Mouse (Mus musculus) brain, embryonic 14.5 days (tissue): Measurements from ENCODE around the gene Tuft1.

Experiments
- CTCF ChIP-seq: fragments of 200-500 bp; IDR thresholded peaks from 2 replicates; pipeline ENCODE4 v1.5.1; 2012; ENCODE audit warnings: inconsistent platforms, mild to moderate bottlenecking, moderate library complexity, borderline replicate concordance; ENCODE audit not compliant: insufficient read depth, insufficient read length; ENCODE audit errors: extremely low read depth
- POLR2A ChIP-seq: fragments of 200-500 bp; IDR thresholded peaks from 2 replicates; pipeline ENCODE4 v1.6.1; 2012; ENCODE audit warnings: mild to moderate bottlenecking, inconsistent platforms, borderline replicate concordance; ENCODE audit not compliant: poor library complexity, insufficient read depth, insufficient read length, severe bottlenecking; ENCODE audit errors: extremely low read depth

- no peak for TF ChIP-seq POLR2A
- no peak for TF ChIP-seq CTCF
Measured at GRCm38 (mm10) chr3:94702856-94703255, 44.2 kb upstream of the Tuft1 start.
